Comparison of ENCODE assay signal across 13 mouse cellular contexts in the genomic region with DNA sequence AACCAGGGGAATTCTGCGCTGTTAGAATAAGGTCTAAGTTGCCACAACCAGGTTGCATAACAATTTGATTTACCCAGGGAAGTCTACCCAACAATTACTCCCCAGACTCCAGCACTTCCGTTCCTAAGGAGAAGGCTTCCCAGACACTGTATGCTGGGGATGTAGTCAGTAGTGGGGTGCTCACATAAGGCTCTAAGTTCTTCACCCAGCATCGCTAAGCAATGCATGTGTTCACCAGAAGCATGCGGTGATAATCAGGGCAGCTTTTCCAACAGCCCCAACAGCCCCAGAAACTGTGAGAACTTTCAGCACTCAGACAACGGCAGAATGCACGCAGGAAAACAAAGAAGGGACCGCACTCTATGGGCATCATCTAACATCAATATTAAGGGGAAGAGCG.
"Had no signal": no experiment of that assay in that cellular context is flagged by ENCODE, and none has a peak within 500 bp of the region (broad histone marks: within the 10 kb centered on the region; RNA-seq: fewer than 3 reads in every experiment).

No protein-coding gene starts in this region.

- DNase-seq: kidney, postnatal 10 days; kidney, postnatal 4 days; left cerebral cortex, postnatal 4 days; lung, adult 2 months; lung, postnatal 36 days; thymus, postnatal 4 days had no signal

- H3K27ac ChIP-seq: layer of hippocampus, adult 2 months; liver, embryonic 15.5 days; neural tube, embryonic 12.5 days; stomach, postnatal 0 days had no signal

- H3K4me3 ChIP-seq: layer of hippocampus, adult 2 months; liver, embryonic 15.5 days; neural tube, embryonic 12.5 days had no signal

- H3K36me3 ChIP-seq: liver, embryonic 15.5 days; neural tube, embryonic 12.5 days had no signal

- ATAC-seq: lung, postnatal 0 days; midbrain, embryonic 16.5 days had no signal

- H3K4me2 ChIP-seq: liver, embryonic 11.5 days; liver, embryonic 15.5 days; neural tube, embryonic 12.5 days had no signal

- H3K9me3 ChIP-seq: liver, embryonic 15.5 days; neural tube, embryonic 12.5 days had no signal

- H3K9ac ChIP-seq: liver, embryonic 15.5 days; neural tube, embryonic 12.5 days had no signal

- H3K27me3 ChIP-seq: liver, embryonic 15.5 days; neural tube, embryonic 12.5 days had no signal

- H3K4me1 ChIP-seq: liver, embryonic 15.5 days had no signal
